Mouse (Mus musculus): ENCODE measurements around the gene Stoml1.
"Not testable (repeated sequence)": the region's sequence is repeated elsewhere in the genome, so short reads cannot be mapped to it uniquely, and the experiment has no call there.

Stoml1 gene

DNA sequence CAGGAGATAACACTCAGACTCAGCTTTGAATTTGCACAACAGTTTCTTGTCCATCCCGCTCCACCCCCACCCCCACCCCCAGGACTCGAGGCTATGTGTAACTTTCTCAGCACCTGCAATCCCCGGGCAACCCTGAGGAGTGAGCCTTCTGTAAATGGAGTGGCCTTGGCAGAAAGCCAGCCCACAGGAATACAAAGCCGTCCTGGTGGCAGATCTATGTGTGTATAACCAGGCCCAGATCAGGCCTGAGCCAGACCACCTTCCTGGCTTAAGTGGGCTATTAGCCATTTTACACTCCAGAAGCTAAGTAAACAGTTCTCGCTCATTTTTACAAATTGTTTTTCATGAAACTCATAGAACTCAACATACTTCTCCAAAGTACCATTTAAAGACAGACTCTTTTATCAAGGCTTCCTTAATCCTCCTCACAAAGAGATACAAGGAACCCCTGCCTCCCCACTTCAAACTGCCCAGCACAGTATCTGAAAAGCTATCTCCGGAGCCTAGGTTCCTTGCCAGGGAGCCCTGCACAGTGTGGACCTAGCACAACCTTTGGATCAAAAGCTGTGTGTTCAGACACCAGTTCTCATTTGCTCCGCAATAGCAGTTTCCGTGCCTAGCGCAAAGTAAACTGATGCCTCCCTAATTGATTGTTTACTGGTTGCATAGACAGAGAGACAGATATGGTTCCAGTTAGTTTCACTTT, 11.0 kb upstream of the Stoml1 start:
- no peak for DNase-seq (ENCODE audit: low spot score in 2 of 2)

DNA sequence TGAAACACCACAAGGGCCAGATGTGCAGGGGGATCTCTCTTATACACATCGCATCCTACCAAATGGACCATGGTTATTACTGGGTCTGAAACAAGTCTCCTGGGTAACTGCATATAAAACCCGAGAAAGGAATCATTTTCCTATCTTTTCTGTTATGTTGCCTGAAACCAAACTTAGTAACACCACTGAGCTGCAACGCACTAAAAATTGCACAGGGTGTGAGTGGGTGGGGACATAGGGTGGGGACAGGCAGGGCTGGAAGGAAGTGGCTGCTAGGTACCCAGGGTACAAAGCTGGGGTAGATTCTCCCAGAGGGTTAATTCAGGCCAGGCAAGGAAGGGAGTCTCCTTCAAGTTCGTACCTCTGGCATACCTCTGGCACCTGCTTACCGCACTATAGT, 10.3 kb upstream of the Stoml1 start:
- DNase-seq (ENCODE audit: low spot score in 2 of 2) = no peak

DNA sequence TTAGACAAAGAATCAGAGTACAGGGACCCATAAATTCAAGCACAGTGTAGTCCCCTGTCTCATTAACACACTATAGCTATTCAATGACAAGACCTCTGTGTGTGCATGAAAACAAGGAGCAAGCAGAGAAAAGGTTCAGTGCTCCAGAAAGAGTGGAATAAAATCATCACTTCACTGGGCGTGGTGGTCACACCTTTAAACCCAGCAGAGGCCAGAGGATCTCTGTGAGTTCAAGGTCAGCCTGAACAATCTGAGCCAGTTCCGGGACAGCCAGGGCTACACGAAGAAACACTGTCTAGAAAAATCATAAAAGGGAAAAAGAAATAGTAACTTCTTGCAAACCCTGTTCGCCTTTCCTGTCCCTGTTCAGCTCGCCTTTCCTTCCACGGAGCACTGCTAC, 9.3 kb upstream of the Stoml1 start:
- no peak for DNase-seq (ENCODE audit: low spot score in 2 of 2)

DNA sequence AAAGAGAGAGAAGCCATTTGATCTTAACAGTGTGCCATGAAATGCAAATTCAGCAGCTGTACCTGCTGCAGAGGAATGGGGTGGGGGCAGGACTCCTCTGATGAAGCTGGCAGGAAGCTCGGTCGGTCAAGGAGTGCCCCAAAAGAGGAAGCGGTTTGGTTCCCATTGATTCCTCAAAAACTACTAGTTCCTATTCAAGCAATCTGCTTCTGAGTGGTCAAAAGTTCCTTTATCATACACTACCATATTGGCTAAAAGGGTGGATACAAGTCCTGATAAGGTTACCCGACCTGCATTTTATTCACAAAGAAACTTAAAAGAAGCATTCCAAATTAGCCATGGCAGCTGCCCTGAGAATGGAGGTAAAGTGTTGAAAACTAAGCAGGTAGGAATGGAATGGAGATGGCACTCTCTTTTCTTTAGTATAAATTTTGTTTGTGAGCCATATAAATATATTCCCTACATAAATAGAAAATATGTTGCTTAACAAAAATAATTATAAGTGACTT, 6.8 kb upstream of the Stoml1 start:
- DNase-seq (ENCODE audit: low spot score in 2 of 2) = no peak

DNA sequence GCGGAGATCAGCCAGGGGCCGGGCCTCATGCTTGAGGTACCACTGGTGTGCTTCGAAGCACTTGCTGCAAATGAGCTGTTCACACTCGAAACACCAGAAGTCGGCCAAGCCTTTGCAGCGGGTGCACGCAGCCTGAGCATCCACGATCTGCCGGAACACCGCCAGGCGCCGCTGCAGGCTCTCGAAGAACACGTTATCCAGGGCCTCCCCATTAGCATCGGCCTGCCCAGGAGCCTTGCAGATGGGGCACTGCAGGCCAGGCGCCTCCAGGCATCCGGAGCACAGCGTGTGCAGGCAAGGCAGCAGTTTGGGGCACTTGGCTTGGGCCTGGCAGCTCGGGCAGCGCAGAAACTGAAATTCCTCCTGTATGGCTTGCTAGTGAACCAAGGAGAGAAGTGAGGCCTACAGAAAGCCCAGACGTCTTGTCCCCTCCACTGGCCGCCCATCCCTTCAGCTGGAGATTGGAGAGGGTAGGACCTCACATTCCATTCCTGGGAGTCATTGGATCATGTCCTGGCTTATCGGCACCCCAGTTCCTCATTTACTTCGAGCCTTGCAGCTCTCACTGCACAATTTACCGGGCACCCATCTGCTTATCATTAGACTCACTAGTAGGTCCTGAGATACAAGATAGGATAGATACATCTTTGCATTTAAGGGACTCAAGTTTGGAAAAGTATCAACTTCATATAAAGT, 5.8 kb upstream of the Stoml1 start:
- peak; percentile 70 to 73 for DNase-seq (ENCODE audit: low spot score in 2 of 2)

DNA sequence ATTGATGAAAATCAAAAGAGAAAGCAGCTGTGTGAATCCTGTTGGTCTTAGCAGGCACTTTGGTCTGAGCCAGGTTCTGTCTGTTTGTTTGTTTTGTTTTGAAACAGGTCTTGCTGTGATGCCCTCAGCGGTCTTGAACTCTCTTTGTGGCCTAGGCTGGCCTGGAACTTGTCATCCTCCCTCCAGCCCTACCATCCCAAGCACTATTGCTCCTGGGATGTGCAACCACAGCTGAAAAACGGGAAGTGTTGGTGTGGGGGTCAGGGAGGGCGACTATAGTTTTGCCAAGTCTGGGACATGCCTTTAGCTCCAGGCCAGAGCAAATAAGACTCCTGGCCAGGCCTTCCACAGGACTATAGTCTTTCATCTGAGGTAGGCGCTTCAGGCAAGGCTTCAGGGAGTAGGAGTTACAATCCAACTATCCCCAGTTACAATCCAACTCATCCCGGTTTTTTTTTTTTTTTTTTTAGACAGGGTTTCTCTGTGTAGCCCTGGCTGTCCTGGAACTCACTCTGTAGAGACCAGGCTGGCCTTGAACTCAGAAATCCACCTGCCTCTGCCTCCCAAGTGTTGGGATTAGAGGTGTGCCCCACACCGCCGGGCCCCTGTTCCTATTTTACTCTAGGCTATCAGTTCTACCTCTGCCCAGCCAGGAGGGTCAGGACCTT, 4.1 kb upstream of the Stoml1 start:
- DNase-seq (ENCODE audit: low spot score in 2 of 2) = no peak

DNA sequence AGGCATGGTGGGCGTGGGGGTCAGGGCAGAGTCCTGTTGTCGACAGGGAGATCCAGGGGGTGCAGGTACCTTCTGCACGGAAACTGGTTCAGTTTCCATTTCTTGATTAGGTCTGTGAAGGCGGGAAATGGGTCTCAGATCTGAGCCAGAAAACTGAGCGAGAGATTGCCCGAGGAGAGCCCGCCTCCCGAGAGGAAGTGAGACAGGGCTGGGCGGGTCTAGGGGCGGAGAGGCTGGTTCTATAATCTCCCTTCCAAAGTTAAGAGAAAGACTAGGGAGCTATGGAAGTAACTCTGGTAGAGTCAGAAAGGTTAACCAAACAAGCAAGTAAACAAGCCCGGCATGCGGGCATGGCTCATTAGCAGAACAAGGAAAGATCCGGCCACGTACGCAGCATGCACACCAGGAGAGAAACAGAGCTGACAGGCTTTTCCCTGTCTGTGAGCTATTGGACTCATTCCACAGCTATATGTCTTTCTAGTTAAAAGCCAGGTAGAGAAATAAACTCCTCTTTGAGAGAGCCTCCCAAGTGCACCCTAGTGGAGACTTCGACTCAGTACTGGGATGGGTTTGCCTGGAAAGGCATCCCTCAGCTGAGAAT, 3.3 kb upstream of the Stoml1 start, which contains the start of gene Pml:
Gene Pml, minus strand, starts transcription at position 195 of the 601 bp plus-strand sequence.
- DNase-seq (ENCODE audit: low spot score in 2 of 2) = peak; percentile 64 to 69

DNA sequence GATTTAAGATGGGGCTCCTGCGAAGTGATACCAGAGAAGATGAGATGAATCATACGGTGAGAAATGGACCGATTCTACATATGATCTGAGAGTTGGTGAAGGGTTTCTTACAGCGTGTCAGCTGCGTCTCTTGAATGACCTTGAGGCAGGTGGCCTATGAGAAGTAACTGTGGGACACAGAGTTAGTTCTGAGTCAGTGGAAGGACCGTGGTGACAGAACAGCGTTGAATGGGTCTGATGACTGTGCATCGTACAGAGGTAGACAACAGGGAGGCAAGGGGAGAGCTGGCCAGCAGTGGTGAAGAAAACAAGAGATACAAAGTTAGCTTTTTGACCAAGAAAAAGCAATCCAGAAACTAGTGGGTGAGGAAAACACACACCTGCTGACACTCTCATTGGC, 2.6 kb upstream of the Stoml1 start:
- no peak for DNase-seq (ENCODE audit: low spot score in 2 of 2)

DNA sequence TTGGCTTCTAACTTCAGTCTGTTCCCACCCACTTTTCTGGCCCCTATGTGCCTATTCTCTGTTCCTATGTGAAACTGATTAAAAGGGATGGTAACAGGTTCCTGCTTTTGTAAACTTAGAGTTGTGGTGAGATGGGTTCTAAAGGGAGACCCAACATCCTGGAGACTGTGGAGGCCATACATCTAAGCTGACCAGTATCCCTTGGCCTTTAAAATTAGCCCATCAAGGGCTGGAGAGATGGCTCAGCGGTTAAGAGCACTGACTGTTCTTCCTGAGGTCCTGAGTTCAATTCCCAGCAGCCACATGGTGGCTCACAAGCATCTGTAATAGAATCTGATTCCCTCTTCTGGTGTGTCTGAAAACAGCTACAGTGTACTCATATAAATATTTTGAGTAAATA, 2.2 kb upstream of the Stoml1 start:
- not testable (repeated sequence) for DNase-seq (ENCODE audit: low spot score in 2 of 2)

DNA sequence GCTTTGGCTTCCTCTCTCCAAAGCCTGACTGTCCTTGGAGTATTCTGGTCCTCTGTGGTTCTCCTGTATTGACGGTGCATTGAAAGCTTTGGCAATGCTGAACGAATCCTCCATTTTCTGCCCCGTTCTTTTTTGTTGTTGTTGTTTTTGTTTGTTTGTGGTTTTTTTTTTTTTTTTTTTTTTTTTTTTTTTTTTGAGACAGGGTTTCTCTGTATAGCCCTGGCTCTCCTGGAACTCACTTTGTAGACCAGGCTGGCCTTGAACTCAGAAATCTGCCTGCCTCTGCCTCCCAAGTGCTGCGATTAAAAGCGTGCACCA, 800 bp downstream of the Stoml1 start:
- not testable (repeated sequence) for DNase-seq (ENCODE audit: low spot score in 2 of 2)

DNA sequence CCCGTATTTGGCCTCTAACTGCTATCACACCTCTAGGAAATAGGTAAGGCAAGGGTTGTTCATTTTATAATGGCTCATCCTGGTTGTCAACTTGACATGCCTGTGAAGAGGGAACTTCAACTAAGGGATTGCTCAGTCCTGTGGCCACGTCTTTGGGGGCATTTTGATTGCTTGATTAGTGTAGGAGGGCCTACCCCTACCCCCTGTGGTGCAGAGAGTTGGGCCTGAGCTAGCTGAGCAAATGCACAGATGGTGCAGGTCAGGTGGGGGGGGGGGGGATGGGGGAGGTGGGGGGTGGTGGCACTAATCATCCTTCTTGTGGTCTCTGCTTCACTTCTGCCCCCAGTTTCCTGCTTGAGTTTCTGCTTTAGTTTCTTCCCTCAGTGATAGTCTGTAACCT, 2.1 kb downstream of the Stoml1 start:
- no peak for DNase-seq (ENCODE audit: low spot score in 2 of 2)

DNA sequence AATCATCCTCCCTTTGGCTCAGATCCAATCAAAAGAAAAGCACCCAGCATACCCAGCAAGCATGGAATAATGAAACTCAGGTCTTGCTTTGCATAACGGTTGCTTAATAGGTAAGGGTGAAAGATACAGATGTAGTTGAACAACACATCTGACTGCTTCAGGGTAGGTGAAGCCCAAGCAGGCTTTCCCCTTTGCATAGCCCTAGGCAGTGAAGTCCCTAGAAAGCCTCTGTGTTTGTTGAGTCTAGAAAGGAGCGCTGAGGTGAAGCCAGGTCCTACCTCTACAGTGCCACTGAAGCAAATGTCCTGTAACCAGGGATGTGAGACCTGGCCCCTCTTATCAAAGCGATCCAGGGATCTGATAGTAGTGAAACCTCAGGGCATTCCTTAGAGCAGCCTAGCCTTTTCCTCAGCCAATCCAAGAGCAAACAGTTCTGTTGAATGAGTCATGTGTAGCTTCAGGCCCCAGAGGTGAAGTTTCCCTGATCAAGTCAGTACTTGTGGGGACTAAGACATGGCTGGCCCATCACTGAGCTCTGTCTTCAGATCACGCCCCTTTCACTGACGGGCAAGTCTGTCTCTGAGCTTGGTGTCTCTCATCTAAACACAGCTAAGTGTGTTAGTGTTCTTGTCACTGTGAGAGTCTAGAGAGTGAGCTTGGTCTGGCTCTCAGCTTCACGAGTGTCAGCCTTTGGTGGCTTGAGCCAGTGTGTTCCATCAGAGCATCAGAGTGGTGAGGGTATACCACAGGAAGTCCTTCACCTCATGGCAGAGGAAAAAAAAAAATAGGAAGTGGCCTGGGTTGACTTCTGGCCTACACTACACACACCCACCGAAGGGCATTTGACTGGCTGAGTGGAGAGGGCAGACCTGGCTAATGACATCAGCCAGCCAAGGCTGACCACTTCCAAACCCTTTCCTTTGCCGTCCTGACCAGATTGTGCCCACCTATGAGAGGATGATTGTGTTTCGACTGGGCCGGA, 3.0 kb downstream of the Stoml1 start:
- no peak for DNase-seq (ENCODE audit: low spot score in 2 of 2)

DNA sequence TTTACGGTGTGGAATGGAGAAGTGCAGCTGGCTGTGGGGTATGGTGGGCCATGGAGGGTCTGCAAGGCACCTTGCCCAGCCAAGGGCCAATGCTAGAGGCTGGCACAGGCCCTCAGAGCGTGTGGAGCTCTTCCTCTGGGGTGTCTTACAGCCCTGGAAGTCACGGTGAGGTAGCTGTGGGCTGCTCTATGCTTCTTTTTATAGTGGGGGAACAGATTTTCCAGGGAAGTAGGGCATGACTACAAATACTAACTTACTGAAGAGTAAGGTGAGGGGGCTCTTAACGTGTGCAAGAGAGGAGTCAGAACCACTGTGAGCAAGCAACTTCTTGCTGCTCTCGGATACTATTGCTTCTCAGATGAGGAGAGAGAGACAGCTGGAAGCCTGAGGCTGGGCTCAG, 9.5 kb downstream of the Stoml1 start:
- no peak for DNase-seq (ENCODE audit: low spot score in 2 of 2)

DNA sequence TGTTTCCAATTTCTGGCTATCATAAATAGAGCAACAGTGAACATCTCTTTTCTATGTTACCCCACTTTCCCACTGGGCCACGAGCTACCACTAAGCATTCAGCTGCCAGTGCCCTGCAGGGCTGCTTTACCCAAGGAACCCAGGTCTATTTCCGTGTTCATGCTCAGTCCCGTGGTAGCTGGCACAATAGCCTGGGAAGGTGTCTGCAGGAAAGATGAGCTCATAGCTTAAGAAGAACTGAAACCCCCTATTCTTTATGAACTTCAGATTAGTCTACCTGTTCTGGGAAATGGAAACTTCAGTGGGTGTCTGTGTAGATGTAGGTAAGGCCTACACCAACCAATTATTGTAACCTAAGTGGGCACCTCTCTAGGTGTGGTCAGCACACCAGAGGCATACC, 12.4 kb downstream of the Stoml1 start:
- no peak for DNase-seq (ENCODE audit: low spot score in 2 of 2)

DNA sequence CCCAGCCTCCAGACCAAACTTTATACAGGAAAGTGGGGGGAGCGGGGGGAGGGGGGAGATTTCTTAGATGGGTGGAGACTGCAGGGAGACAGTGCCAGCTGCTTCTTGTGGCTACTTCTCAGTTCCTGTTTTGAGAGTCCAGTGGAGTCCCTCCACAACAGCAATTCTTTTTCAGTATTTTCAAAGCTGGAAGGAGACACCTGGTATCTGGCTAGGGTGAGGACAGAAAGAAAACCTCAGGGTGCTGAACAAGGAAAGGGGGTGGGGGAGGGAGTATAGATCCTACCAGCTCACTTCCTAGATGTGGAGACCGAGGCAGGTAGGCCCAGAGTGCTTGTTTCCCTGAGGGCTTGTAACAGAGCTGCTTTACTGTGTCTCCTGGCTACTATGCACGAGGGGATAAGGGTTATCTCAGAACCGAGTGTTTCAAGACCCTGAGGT, 13.6 kb downstream of the Stoml1 start:
- DNase-seq (ENCODE audit: low spot score in 2 of 2) = no peak

DNA sequence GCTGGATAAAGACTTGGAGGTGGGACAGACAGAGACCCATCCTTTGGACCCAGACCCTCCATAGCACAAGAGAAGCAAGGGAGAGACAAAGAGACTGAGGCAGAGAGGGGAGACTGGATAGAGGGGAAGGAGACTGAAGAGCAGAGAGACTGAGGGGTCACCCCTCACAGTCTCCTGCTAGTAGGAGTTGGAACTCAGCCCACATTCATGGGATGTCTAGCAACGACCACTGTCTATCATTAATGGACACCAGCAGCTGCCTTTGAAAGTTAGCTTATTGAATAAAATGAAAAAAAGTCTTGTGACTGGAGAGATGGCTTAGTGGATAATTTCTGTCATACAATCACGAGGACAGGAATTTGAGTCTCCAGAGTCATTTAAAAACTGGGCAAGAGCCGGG, 14.1 kb downstream of the Stoml1 start:
- no peak for DNase-seq (ENCODE audit: low spot score in 2 of 2)

DNA sequence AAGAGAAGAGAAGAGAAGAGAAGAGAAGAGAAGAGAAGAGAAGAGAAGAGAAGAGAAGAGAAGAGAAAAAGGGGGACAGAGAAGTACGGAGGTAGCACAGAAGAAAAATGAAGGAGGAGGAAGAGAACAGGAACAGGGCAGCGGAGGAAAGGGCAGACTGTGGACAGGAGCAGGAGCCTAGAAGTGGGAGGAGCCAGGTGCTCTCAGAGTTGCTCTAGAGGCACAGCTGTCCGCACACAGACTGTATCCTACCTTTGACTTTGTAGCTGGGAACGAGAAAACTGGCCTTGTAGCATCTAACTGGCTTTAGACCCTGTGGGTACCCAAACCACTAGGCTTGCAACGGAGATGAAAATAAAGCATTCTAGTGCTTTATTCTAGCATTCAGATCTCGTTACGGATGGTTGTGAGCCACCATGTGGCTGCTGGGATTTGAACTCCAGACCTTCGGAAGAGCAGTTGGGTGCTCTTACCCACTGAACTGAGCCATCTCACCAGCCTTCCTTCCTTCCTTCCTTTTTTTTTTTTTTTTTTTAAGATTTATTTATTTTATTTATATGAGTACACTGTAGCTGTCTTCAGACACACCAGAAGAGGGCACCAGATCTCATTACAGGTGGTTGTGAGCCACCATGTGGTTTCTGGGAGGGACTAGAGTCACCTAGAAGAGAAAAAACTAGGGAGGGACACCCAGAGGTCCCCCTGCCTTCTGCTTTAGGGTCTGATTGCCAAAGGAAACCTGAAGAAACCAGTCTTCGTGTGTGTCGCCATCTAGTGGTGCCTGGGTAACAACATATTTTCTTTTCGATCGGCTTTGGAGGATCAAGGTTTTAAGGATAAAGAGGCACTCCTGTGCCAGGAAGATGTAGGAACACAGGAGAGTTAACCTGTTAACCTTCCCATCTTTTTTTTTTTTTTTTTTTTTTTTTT, 15.7 kb downstream of the Stoml1 start:
- DNase-seq (ENCODE audit: low spot score in 2 of 2) = no peak

DNA sequence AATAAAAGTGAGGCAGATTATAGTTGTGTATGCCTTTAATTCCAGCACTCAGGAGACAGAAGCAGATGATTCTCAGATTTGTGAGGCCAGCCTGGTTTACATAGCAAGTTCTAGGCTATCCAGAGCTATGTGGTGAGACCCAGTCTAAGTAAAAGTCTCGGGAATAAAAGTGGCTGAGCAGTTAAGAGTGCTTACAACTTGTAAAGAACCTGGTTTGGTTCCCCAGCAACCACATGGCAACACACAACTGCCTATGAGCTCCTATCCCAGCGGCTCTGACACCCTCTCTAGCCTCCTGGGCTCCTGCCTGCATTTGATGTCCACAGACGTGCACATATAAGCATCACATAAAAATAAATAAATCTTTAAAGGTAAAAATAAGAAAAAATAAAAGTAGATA, 17.1 kb downstream of the Stoml1 start:
- DNase-seq (ENCODE audit: low spot score in 2 of 2) = no peak

DNA sequence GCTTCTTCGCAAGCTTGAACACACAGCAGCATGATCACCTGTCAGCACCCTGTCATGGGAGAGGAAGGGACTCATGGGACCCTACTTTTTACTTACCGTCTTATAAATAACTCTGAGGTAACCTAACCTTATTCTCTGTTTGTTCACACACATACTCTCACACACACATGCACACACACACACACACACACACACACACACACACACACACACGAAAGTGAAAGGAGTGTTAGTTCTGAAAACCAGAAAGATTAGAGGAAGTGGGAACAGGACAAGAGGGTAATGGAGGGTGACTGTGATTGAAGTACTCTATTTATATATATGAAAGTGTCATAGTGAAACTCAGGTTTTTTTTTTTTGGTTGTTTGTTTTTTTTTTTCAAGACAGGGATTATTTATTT, 18.1 kb downstream of the Stoml1 start:
- DNase-seq (ENCODE audit: low spot score in 2 of 2) = no peak

DNA sequence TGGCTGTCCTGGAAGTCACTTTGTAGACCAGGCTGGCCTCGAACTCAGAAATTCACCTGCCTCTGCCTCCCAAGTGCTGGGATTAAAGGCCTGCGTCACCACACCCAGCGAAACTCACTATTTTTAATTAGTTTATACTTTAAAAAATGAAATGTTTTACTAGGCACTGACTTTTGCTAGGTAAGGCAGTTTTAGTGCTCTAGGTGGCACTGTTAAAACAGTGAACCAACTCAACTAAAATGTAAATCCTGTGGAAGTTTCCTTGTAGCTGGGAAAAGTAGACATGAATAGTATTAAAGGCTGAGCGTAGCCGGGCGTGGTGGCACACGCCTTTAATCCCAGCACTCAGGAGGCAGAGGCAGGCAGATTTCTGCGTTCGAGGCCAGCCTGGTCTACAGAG, 18.6 kb downstream of the Stoml1 start:
- not testable (repeated sequence) for DNase-seq (ENCODE audit: low spot score in 2 of 2)

All from urinary bladder, adult 18-20 months (tissue).